Mouse (Mus musculus): ENCODE measurements at regions not wholly inside any gene's neighbourhood (a gene's known extent, or its start where the extent isn't known, plus 50 kb on each side); places are given as distances from the start of the nearest gene placed in this dataset.

DNA sequence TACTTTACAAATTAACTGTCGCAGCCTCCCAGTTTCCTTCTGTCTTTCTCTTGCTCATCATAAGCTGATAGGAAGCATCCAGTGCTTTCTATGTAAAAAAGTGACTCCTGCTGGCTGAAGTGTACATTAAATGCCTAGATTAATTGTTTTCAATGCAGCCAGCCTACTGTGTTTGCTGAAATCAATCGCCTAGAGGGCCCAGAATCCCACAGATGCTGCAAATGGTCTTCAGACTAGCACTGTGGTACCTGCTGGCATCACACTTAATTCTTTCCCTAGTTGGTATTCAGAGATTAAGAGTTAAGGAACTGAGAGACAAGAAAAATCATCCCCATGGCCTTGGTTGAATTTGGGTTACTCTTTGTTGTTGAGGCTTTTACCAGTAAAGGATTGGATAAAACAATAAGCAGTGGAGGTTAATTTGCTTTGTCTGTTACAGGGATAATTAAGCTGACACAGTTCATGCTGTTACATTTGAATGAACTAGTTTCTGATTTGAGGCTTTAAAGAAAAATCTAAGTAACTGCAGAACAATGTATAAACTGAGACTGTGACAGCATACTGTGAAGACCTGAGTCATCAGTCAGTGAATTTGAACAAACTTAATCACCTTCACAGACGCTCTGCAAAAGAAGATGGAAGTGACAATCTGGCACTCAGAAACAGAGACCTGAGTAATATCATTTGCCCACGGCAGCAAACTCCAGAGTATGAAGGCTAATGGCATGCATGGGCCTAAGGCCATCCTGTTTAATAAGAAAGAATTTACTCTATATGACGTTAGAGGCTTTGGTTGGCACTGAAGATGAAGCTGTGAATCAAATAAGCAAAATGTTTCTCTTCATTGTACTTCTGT lies 339.0 kb upstream of the Ddi1 start:
- DNase-seq (ENCODE audit: low spot score in 2 of 2): no peak
